Mouse (Mus musculus): ENCODE measurements at regions not wholly inside any gene's neighbourhood (a gene's known extent, or its start where the extent isn't known, plus 50 kb on each side); places are given as distances from the start of the nearest gene placed in this dataset.

DNA sequence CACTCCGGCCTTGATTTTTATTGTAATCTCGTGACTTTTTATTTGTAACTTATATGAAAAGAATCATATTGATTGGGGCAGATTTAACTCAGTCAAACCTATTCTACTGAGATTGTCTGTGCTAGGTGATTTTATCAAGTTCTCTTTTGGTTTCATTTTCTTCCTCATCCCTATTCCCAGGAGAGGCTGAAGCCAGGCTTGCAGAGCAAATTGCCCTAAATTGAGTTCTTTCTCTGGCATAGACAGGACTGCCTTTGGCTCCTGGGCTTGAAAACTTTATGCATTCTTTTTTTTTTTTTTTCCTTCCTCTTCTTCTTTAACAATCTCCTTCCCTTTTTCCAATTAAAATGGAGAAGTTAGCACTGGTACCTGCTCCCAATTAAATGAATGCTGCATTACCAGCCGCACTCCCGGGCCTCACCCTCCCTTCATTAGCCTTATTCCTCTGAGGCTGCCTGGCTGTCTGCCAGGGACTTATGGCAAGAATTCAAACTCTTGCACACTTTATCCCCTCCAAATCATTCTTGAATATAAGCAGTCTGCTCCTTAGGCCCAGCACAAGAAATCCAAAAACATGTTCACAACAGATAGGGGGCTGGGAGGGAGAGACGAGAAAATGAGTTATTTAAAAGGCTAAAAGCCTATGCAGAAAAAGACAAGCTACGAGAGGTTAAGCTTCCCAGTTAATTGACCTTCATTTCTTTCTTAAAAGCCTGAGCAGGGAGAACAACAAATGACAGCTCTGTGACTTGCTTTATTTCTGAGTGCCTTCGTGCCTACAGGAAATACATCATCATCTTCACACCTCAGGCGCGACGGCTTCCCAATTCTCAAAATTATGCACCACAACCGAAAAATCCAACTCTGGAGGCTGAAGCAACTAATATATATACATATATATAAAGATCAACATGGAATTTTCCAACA is 476.8 kb upstream of the Mms22l start:
- DNase-seq: no peak

Data from heart, adult 11 months (tissue).